Mouse (Mus musculus) intestine, embryonic 15.5 days (tissue): ENCODE data around the gene Ece1. TPM values are rescaled to one million over a fixed set of nuclear protein-coding genes. Genes with fewer than 3 reads are reported as not detected.

Experiments used
- ATAC-seq: fragments of 200-750 bp; cut with Nextera tagmentation; 2 replicates; pipeline ENCODE4 v1.8.0; 2017; ENCODE audit warnings: moderate TSS enrichment, moderate library complexity
- H3K27ac ChIP-seq: fragments of 300-500 bp; sonication (generic); 2 replicates; pipeline ENCODE4 v1.5.1; 2015; ENCODE audit warnings: mild to moderate bottlenecking, inconsistent platforms
- H3K27me3 ChIP-seq: fragments of 300-500 bp; sonication (generic); replicated peaks from 2 replicates; pipeline ENCODE4 v1.6.1; 2015; ENCODE audit warnings: inconsistent platforms
- H3K36me3 ChIP-seq: fragments of 300-500 bp; sonication (generic); 2 replicates; pipeline ENCODE4 v1.6.1; 2015; ENCODE audit warnings: inconsistent platforms
- H3K4me1 ChIP-seq: fragments of 300-500 bp; sonication (generic); replicated peaks from 2 replicates; pipeline ENCODE4 v1.6.1; 2015; ENCODE audit warnings: inconsistent platforms
- H3K4me2 ChIP-seq: fragments of 300-500 bp; sonication (generic); replicated peaks from 2 replicates; pipeline ENCODE4 v1.6.1; 2015; ENCODE audit warnings: mild to moderate bottlenecking, inconsistent platforms
- H3K4me3 ChIP-seq: fragments of 300-500 bp; sonication (generic); replicated peaks from 2 replicates; pipeline ENCODE4 v1.5.1; 2015; ENCODE audit warnings: inconsistent platforms
- H3K9ac ChIP-seq: fragments of 300-500 bp; sonication (generic); 2 replicates; pipeline ENCODE4 v1.6.1; 2015; ENCODE audit warnings: inconsistent platforms
- H3K9me3 ChIP-seq: fragments of 300-500 bp; sonication (generic); 2 replicates; pipeline ENCODE4 v1.6.1; 2016; ENCODE audit warnings: inconsistent platforms
- WGBS: fragments of 180-500 bp; shearing (Covaris S2); methylation state at CpG from one replicate; pipeline ENCODE4 v1.1.7; 2015; 5-methylcytosine and 5-hydroxymethylcytosine counted together
- polyA plus RNA-seq: library from polyadenylated mRNA; unstranded; fragments of >200 nt; fragmentation: Nextera tagmentation; extraction: Ambion mirVana; gene quantifications from 2 replicates; pipeline ENCODE4 v1.2.1, GENCODE M21; 2015

Ece1 gene
- polyA plus RNA-seq, 1 experiment from 2014 or later: 56.0 TPM

GRCm38 (mm10) chr4:137874826-137875225 is 12.8 kb downstream of the Ece1 start:
- H3K36me3 ChIP-seq: no peaks in the 10 kb centered on the region
- 0 out of 2 replicates have a peak overlapping the region, but pooled peaks have one; percentile 27 for H3K27ac ChIP-seq
- no peak for ATAC-seq
- H3K4me3 ChIP-seq: no peak overlapping the region
- no peaks in the 10 kb centered on the region for H3K27me3 ChIP-seq
- no peak overlapping the region for H3K4me2 ChIP-seq
- WGBS: 33% methylated on average over 4 of the region's 4 CpGs
- H3K4me1 ChIP-seq: peaks cover 37% of the 10 kb centered on the region
- H3K9me3 ChIP-seq: no peaks in the 10 kb centered on the region
- no peak overlapping the region for H3K9ac ChIP-seq

- Histone ChIP-seq H3K4me1 (peaks cover 30% of the 10 kb centered on the region), H3K27ac (no peak overlapping the region), H3K9ac (no peak overlapping the region), H3K36me3 (no peaks in the 10 kb centered on the region), H3K4me2 (no peak overlapping the region), H3K4me3 (no peak overlapping the region), H3K9me3 (no peaks in the 10 kb centered on the region), H3K27me3 (no peaks in the 10 kb centered on the region)
- WGBS: 71% methylated on average over 9 of the region's 9 CpGs
- ATAC-seq: no peak
These were observed 13.5 kb downstream of the Ece1 start for GRCm38 (mm10) chr4:137875466-137876092.

GRCm38 (mm10) chr4:137876834-137877233 is 14.8 kb downstream of the Ece1 start:
- Histone ChIP-seq H3K9ac (no peak overlapping the region), H3K27me3 (no peaks in the 10 kb centered on the region), H3K9me3 (no peaks in the 10 kb centered on the region), H3K27ac (no peak overlapping the region), H3K4me2 (no peak overlapping the region), H3K4me3 (no peak overlapping the region), H3K4me1 (peaks cover 22% of the 10 kb centered on the region), H3K36me3 (no peaks in the 10 kb centered on the region)
- no peak for ATAC-seq
- 44% methylated on average over 6 of the region's 6 CpGs for WGBS

- 32% methylated on average over 4 of the region's 4 CpGs for WGBS
- ATAC-seq: no peak
- Histone ChIP-seq H3K4me1 (peaks cover 22% of the 10 kb centered on the region), H3K4me2 (no peak overlapping the region), H3K27ac (no peak overlapping the region), H3K9me3 (no peaks in the 10 kb centered on the region), H3K36me3 (no peaks in the 10 kb centered on the region), H3K27me3 (no peaks in the 10 kb centered on the region), H3K9ac (no peak overlapping the region), H3K4me3 (no peak overlapping the region)
These were observed 15.4 kb downstream of the Ece1 start for GRCm38 (mm10) chr4:137877432-137877881.

GRCm38 (mm10) chr4:137879383-137880156 is 17.5 kb downstream of the Ece1 start:
- Histone ChIP-seq H3K4me2 (no peak overlapping the region), H3K36me3 (no peaks in the 10 kb centered on the region), H3K27ac (no peak overlapping the region), H3K9me3 (no peaks in the 10 kb centered on the region), H3K4me3 (no peak overlapping the region), H3K4me1 (peaks cover 19% of the 10 kb centered on the region), H3K27me3 (no peaks in the 10 kb centered on the region), H3K9ac (no peak overlapping the region)
- no peak for ATAC-seq
- WGBS: 86% methylated on average over 8 of the region's 8 CpGs

- Histone ChIP-seq H3K27me3 (no peaks in the 10 kb centered on the region; the same call in 1 of the 2 replicates), H3K9me3 (no peaks in the 10 kb centered on the region), H3K9ac (no peak overlapping the region), H3K4me1 (peaks cover 10% of the 10 kb centered on the region; the same call in 1 of the 2 replicates), H3K36me3 (no peaks in the 10 kb centered on the region), H3K27ac (no peak overlapping the region), H3K4me2 (no peak overlapping the region), H3K4me3 (no peak overlapping the region)
- 87% methylated on average over 8 of the region's 8 CpGs for WGBS
- ATAC-seq: no peak
These were observed 19.4 kb downstream of the Ece1 start for GRCm38 (mm10) chr4:137881445-137881844.

GRCm38 (mm10) chr4:137882663-137883062 is 20.6 kb downstream of the Ece1 start:
- no peak overlapping the region for H3K4me2 ChIP-seq
- no peak overlapping the region for H3K9ac ChIP-seq
- H3K9me3 ChIP-seq: no peaks in the 10 kb centered on the region
- H3K36me3 ChIP-seq: no peaks in the 10 kb centered on the region
- 55% methylated on average over 9 of the region's 9 CpGs for WGBS
- H3K27ac ChIP-seq: no peak overlapping the region
- H3K27me3 ChIP-seq: no peaks in the 10 kb centered on the region; the same call in 1 of the 2 replicates
- no peak for ATAC-seq
- H3K4me3 ChIP-seq: no peak overlapping the region
- H3K4me1 ChIP-seq: peaks cover 6% of the 10 kb centered on the region; the same call in 1 of the 2 replicates

- Histone ChIP-seq H3K27me3 (no peaks in the 10 kb centered on the region; the same call in 1 of the 2 replicates), H3K36me3 (no peaks in the 10 kb centered on the region), H3K27ac (no peak overlapping the region), H3K9me3 (no peaks in the 10 kb centered on the region), H3K9ac (no peak overlapping the region), H3K4me2 (no peak overlapping the region), H3K4me3 (no peak overlapping the region), H3K4me1 (peaks cover 10% of the 10 kb centered on the region; the same call in 1 of the 2 replicates)
- 83% methylated on average over 8 of the region's 8 CpGs for WGBS
- ATAC-seq: no peak
These were observed 21.6 kb downstream of the Ece1 start for GRCm38 (mm10) chr4:137883513-137884150.

- WGBS: 65% methylated on average over 10 of the region's 10 CpGs
These were observed 25.4 kb downstream of the Ece1 start for GRCm38 (mm10) chr4:137887337-137887992.

GRCm38 (mm10) chr4:137887993-137888388 is 26.0 kb downstream of the Ece1 start:
- H3K9me3 ChIP-seq: no peaks in the 10 kb centered on the region
- H3K4me1 ChIP-seq: peaks cover 29% of the 10 kb centered on the region
- no peak overlapping the region for H3K27ac ChIP-seq
- WGBS: 46% methylated on average over 8 of the region's 8 CpGs
- no peak overlapping the region for H3K4me2 ChIP-seq
- ATAC-seq: no peak; the same call in 1 of the 2 replicates
- H3K9ac ChIP-seq: no peak overlapping the region
- no peaks in the 10 kb centered on the region; the same call in 1 of the 2 replicates for H3K27me3 ChIP-seq
- no peak overlapping the region for H3K4me3 ChIP-seq
- H3K36me3 ChIP-seq: no peaks in the 10 kb centered on the region

More at GRCm38 (mm10) chr4:137887337-137887992, 25.4 kb downstream of the Ece1 start:
- Histone ChIP-seq H3K27ac (no peak overlapping the region), H3K27me3 (no peaks in the 10 kb centered on the region; the same call in 1 of the 2 replicates), H3K4me2 (no peak overlapping the region), H3K9ac (no peak overlapping the region), H3K4me3 (no peak overlapping the region), H3K4me1 (peaks cover 27% of the 10 kb centered on the region), H3K36me3 (no peaks in the 10 kb centered on the region), H3K9me3 (no peaks in the 10 kb centered on the region)
- ATAC-seq: no peak

GRCm38 (mm10) chr4:137890596-137890995 is 28.6 kb downstream of the Ece1 start:
- Histone ChIP-seq H3K27ac (no peak overlapping the region), H3K4me3 (no peak overlapping the region), H3K9ac (no peak overlapping the region), H3K4me2 (no peak overlapping the region), H3K9me3 (no peaks in the 10 kb centered on the region), H3K27me3 (no peaks in the 10 kb centered on the region), H3K36me3 (no peaks in the 10 kb centered on the region), H3K4me1 (peaks cover 30% of the 10 kb centered on the region)
- whole genome bisulfite sequencing: 53% methylated on average over 4 of the region's 4 CpGs
- no peak for ATAC-seq
